9 mouse cellular contexts compared by ENCODE assay signal in genomic region chr11:8405225-8405899, GRCm38 (mm10).
A peak's percentile ranks its signal among the peaks of the same experiment; 100 is the strongest.
DNase-seq lines count a peak whose midpoint lies in the region; ATAC-seq and TF ChIP-seq lines count a peak whose summit lies in the region.
"Had no signal": no experiment of that assay in that cellular context is flagged by ENCODE, and none has a peak within 500 bp of the region (broad histone marks: within the 10 kb centered on the region; RNA-seq: fewer than 3 reads in every experiment).

No protein-coding gene starts in this region.

- no peak overlapping the region for H3K4me3 ChIP-seq in ES-E14 (ENCODE audit: insufficient read depth in 1 of 2, low read depth in 1 of 2, low read length in 2 of 2, poor library complexity in 1 of 2, severe bottlenecking in 1 of 2)
- no peak overlapping the region for H3K4me3 ChIP-seq in forebrain, embryonic 15.5 days
- H3K4me3 ChIP-seq in hindbrain, embryonic 12.5 days: no peak overlapping the region
- H3K4me3 ChIP-seq: liver, embryonic 15.5 days had no signal

- WGBS in forebrain, embryonic 15.5 days: 24% methylated on average over 18 of the region's 18 CpGs
- 29% methylated on average over 18 of the region's 18 CpGs for WGBS in hindbrain, embryonic 12.5 days

- DNase-seq in ES-E14 (ENCODE audit: low read depth, low spot score): peak; percentile 79
- peak; percentile 83 for DNase-seq in brain, embryonic 14.5 days (ENCODE audit: low read depth)
- peak; percentile 59 for DNase-seq in layer of hippocampus, adult 9-11 months
- peak; percentile 76 for DNase-seq in lung, postnatal 14 days
- DNase-seq in right cerebral cortex, postnatal 10 days (ENCODE audit: low spot score in 2 of 2): peak; percentile 79 to 81

- H3K9me3 ChIP-seq in ES-E14 (ENCODE audit: control insufficient read depth, insufficient read depth, low read depth, low read length): no peaks in the 10 kb centered on the region
- no peaks in the 10 kb centered on the region for H3K9me3 ChIP-seq in forebrain, embryonic 15.5 days
- no peaks in the 10 kb centered on the region for H3K9me3 ChIP-seq in hindbrain, embryonic 12.5 days (replicated peaks)
- H3K9me3 ChIP-seq: liver, embryonic 15.5 days had no signal

- peak; percentile 93 for TF ChIP-seq CTCF in brain, embryonic 14.5 days (IDR thresholded peaks at IDR 0.05; ENCODE audit: borderline replicate concordance, extremely low read depth, insufficient read depth, insufficient read length)

- no peak overlapping the region for H3K4me2 ChIP-seq in forebrain, embryonic 15.5 days (replicated peaks)
- no peak overlapping the region for H3K4me2 ChIP-seq in hindbrain, embryonic 12.5 days (replicated peaks)
- H3K4me2 ChIP-seq: liver, embryonic 15.5 days had no signal

- no peaks in the 10 kb centered on the region for H3K4me1 ChIP-seq in ES-E14 (ENCODE audit: control insufficient read depth in 2 of 2, insufficient read depth in 2 of 2, low read length in 2 of 2, poor library complexity in 1 of 2)
- H3K4me1 ChIP-seq in forebrain, embryonic 15.5 days: 0 out of 2 replicates have a peak, but pooled peaks cover 4% of the 10 kb centered on the region
- H3K4me1 ChIP-seq in hindbrain, embryonic 12.5 days: no peaks in the 10 kb centered on the region
- H3K4me1 ChIP-seq: liver, embryonic 15.5 days had no signal

- no peak for TF ChIP-seq POLR2A in brain, embryonic 14.5 days (IDR thresholded peaks at IDR 0.05; ENCODE audit: borderline replicate concordance, extremely low read depth, insufficient read depth, insufficient read length, poor library complexity, severe bottlenecking)

- peak; percentile 83 for ATAC-seq in forebrain, embryonic 15.5 days (replicated peaks)
- peak; percentile 74 for ATAC-seq in hindbrain, embryonic 12.5 days (ENCODE audit: low FRiP score)
- no peak for ATAC-seq in inflammation-experienced regulatory T-cells, adult 6 months

- in situ Hi-C loops in ES-E14 (cut with MboI; ENCODE audit: low sequenced_read_pairs in 2 of 2, unreplicated experiment in 2 of 2): loop anchor here in 1 of 2 experiments (10.0 kb wide), 1 partner anchor 1201 kb away; no protein-coding TSS in a partner anchor

- no peaks in the 10 kb centered on the region for H3K36me3 ChIP-seq in ES-E14 (ENCODE audit: control insufficient read depth, insufficient read depth, low read length, poor library complexity, severe bottlenecking)
- no peaks in the 10 kb centered on the region for H3K36me3 ChIP-seq in forebrain, embryonic 15.5 days
- no peaks in the 10 kb centered on the region for H3K36me3 ChIP-seq in hindbrain, embryonic 12.5 days
- H3K36me3 ChIP-seq: liver, embryonic 15.5 days had no signal

- no peaks in the 10 kb centered on the region for H3K27me3 ChIP-seq in forebrain, embryonic 15.5 days
- no peaks in the 10 kb centered on the region for H3K27me3 ChIP-seq in hindbrain, embryonic 12.5 days
- H3K27me3 ChIP-seq: liver, embryonic 15.5 days had no signal

- H3K27ac ChIP-seq in ES-E14 (ENCODE audit: insufficient read depth, low read depth, low read length, poor library complexity, severe bottlenecking): no peak overlapping the region
- H3K27ac ChIP-seq in forebrain, embryonic 15.5 days (replicated peaks): no peak overlapping the region
- no peak overlapping the region for H3K27ac ChIP-seq in hindbrain, embryonic 12.5 days
- H3K27ac ChIP-seq: liver, embryonic 15.5 days had no signal

- no peak overlapping the region for H3K9ac ChIP-seq in ES-E14 (ENCODE audit: insufficient read depth, low read depth, low read length, poor library complexity, severe bottlenecking)
- H3K9ac ChIP-seq in forebrain, embryonic 15.5 days (replicated peaks): no peak overlapping the region
- no peak overlapping the region for H3K9ac ChIP-seq in hindbrain, embryonic 12.5 days
- H3K9ac ChIP-seq: liver, embryonic 15.5 days had no signal

TF ChIP-seq in ES-E14, 5 proteins besides CTCF, POLR2A, EP300 and RAD21:
- TF ChIP-seq HCFC1 (IDR thresholded peaks at IDR 0.05; ENCODE audit: borderline replicate concordance, insufficient read depth, low read length): no peak
- TF ChIP-seq CHD2 (IDR thresholded peaks at IDR 0.05; ENCODE audit: low read depth, low read length): no peak
- TF ChIP-seq ZNF384 (IDR thresholded peaks at IDR 0.05; ENCODE audit: low read depth, low read length): no peak
- TF ChIP-seq MAFK (IDR thresholded peaks at IDR 0.05; ENCODE audit: insufficient read depth, low read depth, low read length): peak; percentile 70; the same call in 1 of the 2 replicates
- peak; percentile 93 for TF ChIP-seq ZC3H11A (IDR thresholded peaks at IDR 0.05; ENCODE audit: borderline replicate concordance, low read depth, low read length)
TF ChIP-seq in ES-E14: peak in this region for 2.
